Mouse (Mus musculus) stomach, embryonic 16.5 days (tissue): Measurements from ENCODE around the gene Glod5. TPM values are rescaled to one million over a fixed set of nuclear protein-coding genes. Genes with fewer than 3 reads are reported as not detected.
"Not testable (repeated sequence)": the region's sequence is repeated elsewhere in the genome, so short reads cannot be mapped to it uniquely, and the experiment has no call there.

Source experiments
- ATAC-seq: fragments of 200-750 bp; cut with Nextera tagmentation; 2 replicates; pipeline ENCODE4 v1.8.0; 2017; ENCODE audit warnings: moderate number of reproducible peaks, moderate TSS enrichment; ENCODE audit not compliant: insufficient read depth, low FRiP score
- H3K27ac ChIP-seq: fragments of 300-500 bp; sonication (generic); 2 replicates; pipeline ENCODE4 v1.5.1; 2014; ENCODE audit warnings: low read length
- H3K27me3 ChIP-seq: fragments of 300-500 bp; sonication (generic); 2 replicates; pipeline ENCODE4 v1.6.1; 2014; ENCODE audit warnings: low read length, control low read depth, mixed read lengths; ENCODE audit not compliant: control insufficient read depth, insufficient read depth
- H3K36me3 ChIP-seq: fragments of 300-500 bp; sonication (generic); 2 replicates; pipeline ENCODE4 v1.6.1; 2014; ENCODE audit warnings: low read length; ENCODE audit not compliant: control insufficient read depth, insufficient read depth
- H3K4me1 ChIP-seq: fragments of 300-500 bp; sonication (generic); 2 replicates; pipeline ENCODE4 v1.6.1; 2014; ENCODE audit warnings: low read length, control low read depth, mixed read lengths; ENCODE audit not compliant: control insufficient read depth, insufficient read depth
- H3K4me2 ChIP-seq: fragments of 300-500 bp; sonication (generic); 2 replicates; pipeline ENCODE4 v1.6.1; 2014; ENCODE audit warnings: low read depth, low read length, mixed read lengths
- H3K4me3 ChIP-seq: fragments of 300-500 bp; sonication (generic); replicated peaks from 2 replicates; pipeline ENCODE4 v1.5.1; 2014; ENCODE audit warnings: mild to moderate bottlenecking, low read length
- H3K9ac ChIP-seq: fragments of 300-500 bp; sonication (generic); 2 replicates; pipeline ENCODE4 v1.6.1; 2014; ENCODE audit warnings: low read length
- H3K9me3 ChIP-seq: fragments of 300-500 bp; sonication (generic); replicated peaks from 2 replicates; pipeline ENCODE4 v1.6.1; 2016; ENCODE audit warnings: low read length, control low read depth; ENCODE audit not compliant: control insufficient read depth
- WGBS: fragments of 180-500 bp; shearing (Covaris S2); extraction: QIAGEN DNeasy Blood & Tissue Kit; methylation state at CpG from one replicate; pipeline ENCODE4 v1.1.7; 2014; 5-methylcytosine and 5-hydroxymethylcytosine counted together
- polyA plus RNA-seq: library from polyadenylated mRNA; unstranded; fragments of >200 nt; fragmentation: Nextera tagmentation; extraction: Ambion mirVana; gene quantifications from 2 replicates; pipeline ENCODE4 v1.2.1, GENCODE M21; 2015

Glod5 gene
- polyA plus RNA-seq = 1.8 and 2.1 TPM in 2 replicates

GRCm38 (mm10) chrX:8018286-8018685 is at the start of gene Glod5:
Gene Glod5 (minus strand): TSS chrX:8018492.
- no peak within 1 kb of the TSS for H3K4me2 ChIP-seq
- WGBS = 46% methylated on average over 2 of the region's 2 CpGs
- no peaks in the 10 kb centered on the region for H3K27me3 ChIP-seq

GRCm38 (mm10) chrX:8051044-8051781 is 32.9 kb upstream of the Glod5 start:
- not testable (repeated sequence) for ATAC-seq, H3K9me3 ChIP-seq, H3K4me2 ChIP-seq, H3K4me3 ChIP-seq, H3K27me3 ChIP-seq, H3K4me1 ChIP-seq, H3K36me3 ChIP-seq, H3K9ac ChIP-seq, H3K27ac ChIP-seq
- WGBS = 80% methylated on average over 7 of the region's 8 CpGs

More at GRCm38 (mm10) chrX:8018286-8018685, at the start of gene Glod5:
- H3K9me3 ChIP-seq = no peaks in the 10 kb centered on the region
- no peak for ATAC-seq
- no peak within 1 kb of the TSS for H3K27ac ChIP-seq
- H3K4me3 ChIP-seq = no peak within 1 kb of the TSS
- H3K36me3 ChIP-seq = no peaks in the 10 kb centered on the region
- no peak within 1 kb of the TSS; the same call in 1 of the 2 replicates for H3K9ac ChIP-seq
- H3K4me1 ChIP-seq = no peaks in the 10 kb centered on the region

GRCm38 (mm10) chrX:8033009-8033408 is 14.7 kb upstream of the Glod5 start:
- H3K9ac ChIP-seq = no peak overlapping the region
- H3K9me3 ChIP-seq = no peaks in the 10 kb centered on the region
- H3K4me2 ChIP-seq = no peak overlapping the region
- no peak overlapping the region for H3K4me3 ChIP-seq
- no peak overlapping the region for H3K27ac ChIP-seq
- no peaks in the 10 kb centered on the region for H3K36me3 ChIP-seq
- WGBS = 79% methylated on average over 1 of the region's 1 CpGs
- H3K27me3 ChIP-seq = no peaks in the 10 kb centered on the region
- no peaks in the 10 kb centered on the region for H3K4me1 ChIP-seq
- ATAC-seq = no peak

GRCm38 (mm10) chrX:8026811-8027210 is 8.5 kb upstream of the Glod5 start:
- Histone ChIP-seq H3K4me2 (no peak overlapping the region), H3K36me3 (no peaks in the 10 kb centered on the region), H3K9ac (no peak overlapping the region), H3K4me1 (no peaks in the 10 kb centered on the region), H3K27me3 (no peaks in the 10 kb centered on the region), H3K9me3 (no peaks in the 10 kb centered on the region), H3K4me3 (no peak overlapping the region), H3K27ac (no peak overlapping the region)
- WGBS = 68% methylated on average over 4 of the region's 4 CpGs
- ATAC-seq = no peak

GRCm38 (mm10) chrX:8024795-8025194 is 6.5 kb upstream of the Glod5 start:
- no peaks in the 10 kb centered on the region for H3K9me3 ChIP-seq
- no peak overlapping the region for H3K4me2 ChIP-seq
- ATAC-seq = no peak
- no peaks in the 10 kb centered on the region for H3K36me3 ChIP-seq
- H3K27me3 ChIP-seq = no peaks in the 10 kb centered on the region
- 59% methylated on average over 2 of the region's 2 CpGs for WGBS
- H3K4me1 ChIP-seq = no peaks in the 10 kb centered on the region
- no peak overlapping the region for H3K9ac ChIP-seq
- no peak overlapping the region for H3K4me3 ChIP-seq
- H3K27ac ChIP-seq = no peak overlapping the region

- H3K4me2 ChIP-seq = no peak overlapping the region
- H3K9ac ChIP-seq = no peak overlapping the region
- no peaks in the 10 kb centered on the region for H3K4me1 ChIP-seq
- H3K27me3 ChIP-seq = no peaks in the 10 kb centered on the region
- no peak overlapping the region for H3K4me3 ChIP-seq
- H3K9me3 ChIP-seq = no peaks in the 10 kb centered on the region
- no peak for ATAC-seq
- no peaks in the 10 kb centered on the region for H3K36me3 ChIP-seq
- H3K27ac ChIP-seq = no peak overlapping the region
- 87% methylated on average over 2 of the region's 2 CpGs for WGBS
These were observed 2.0 kb upstream of the Glod5 start for GRCm38 (mm10) chrX:8020111-8020778.

GRCm38 (mm10) chrX:8017142-8017541 is 1.1 kb downstream of the Glod5 start:
- ATAC-seq = no peak
- Histone ChIP-seq H3K36me3 (no peaks in the 10 kb centered on the region), H3K27ac (no peak overlapping the region), H3K4me3 (no peak overlapping the region), H3K4me2 (no peak overlapping the region), H3K9ac (no peak overlapping the region), H3K9me3 (no peaks in the 10 kb centered on the region), H3K27me3 (no peaks in the 10 kb centered on the region), H3K4me1 (no peaks in the 10 kb centered on the region)
- 7% methylated on average over 5 of the region's 5 CpGs for WGBS

- not testable (repeated sequence) for H3K9ac ChIP-seq, H3K27me3 ChIP-seq, H3K4me2 ChIP-seq, H3K27ac ChIP-seq, H3K4me3 ChIP-seq, ATAC-seq, H3K9me3 ChIP-seq, H3K4me1 ChIP-seq, H3K36me3 ChIP-seq
- 14% methylated on average over 7 of the region's 7 CpGs for WGBS
These were observed 2.6 kb downstream of the Glod5 start for GRCm38 (mm10) chrX:8015675-8016074.

- Histone ChIP-seq H3K9ac (no peak overlapping the region), H3K36me3 (no peaks in the 10 kb centered on the region), H3K4me3 (no peak overlapping the region), H3K9me3 (no peaks in the 10 kb centered on the region), H3K4me1 (no peaks in the 10 kb centered on the region), H3K27ac (no peak overlapping the region), H3K4me2 (no peak overlapping the region), H3K27me3 (no peaks in the 10 kb centered on the region)
- ATAC-seq = no peak
- WGBS = 37% methylated on average over 7 of the region's 8 CpGs
These were observed 4.5 kb downstream of the Glod5 start for GRCm38 (mm10) chrX:8013569-8014314.
